Mouse (Mus musculus) kidney, embryonic 14.5 days (tissue): ENCODE results near the gene Nipsnap3a. TPM values are rescaled to one million over a fixed set of nuclear protein-coding genes. Genes with fewer than 3 reads are reported as not detected.

Experiments used
- ATAC-seq: fragments of 200-750 bp; cut with Nextera tagmentation; 2 replicates; pipeline ENCODE4 v1.8.0; 2017; ENCODE audit warnings: moderate number of reproducible peaks, mild to moderate bottlenecking, moderate TSS enrichment, moderate library complexity; ENCODE audit not compliant: low FRiP score, low TSS enrichment
- H3K27ac ChIP-seq: fragments of 300-500 bp; sonication (generic); 2 replicates; pipeline ENCODE4 v1.5.1; 2014; ENCODE audit warnings: low read depth, mild to moderate bottlenecking, low read length, moderate library complexity, mixed read lengths
- H3K27me3 ChIP-seq: fragments of 300-500 bp; sonication (generic); 2 replicates; pipeline ENCODE4 v1.6.1; 2014; ENCODE audit warnings: mild to moderate bottlenecking, low read length; ENCODE audit not compliant: control insufficient read depth, insufficient read depth
- H3K36me3 ChIP-seq: fragments of 300-500 bp; sonication (generic); 2 replicates; pipeline ENCODE4 v1.6.1; 2014; ENCODE audit warnings: low read length, mixed read lengths; ENCODE audit not compliant: control insufficient read depth, insufficient read depth
- H3K4me1 ChIP-seq: fragments of 300-500 bp; sonication (generic); 2 replicates; pipeline ENCODE4 v1.6.1; 2014; ENCODE audit warnings: low read length, mixed read lengths; ENCODE audit not compliant: control insufficient read depth, insufficient read depth
- H3K4me2 ChIP-seq: fragments of 300-500 bp; sonication (generic); replicated peaks from 2 replicates; pipeline ENCODE4 v1.6.1; 2014; ENCODE audit warnings: low read depth, mild to moderate bottlenecking, low read length
- H3K4me3 ChIP-seq: fragments of 300-500 bp; sonication (generic); 2 replicates; pipeline ENCODE4 v1.5.1; 2014; ENCODE audit warnings: mild to moderate bottlenecking, low read length
- H3K9ac ChIP-seq: fragments of 300-500 bp; sonication (generic); 2 replicates; pipeline ENCODE4 v1.6.1; 2014; ENCODE audit warnings: low read depth, mild to moderate bottlenecking, low read length, moderate library complexity
- H3K9me3 ChIP-seq: fragments of 300-500 bp; sonication (generic); 2 replicates; pipeline ENCODE4 v1.6.1; 2016; ENCODE audit warnings: low read length; ENCODE audit not compliant: control insufficient read depth
- WGBS: fragments of 180-500 bp; shearing (Covaris S2); extraction: QIAGEN DNeasy Blood & Tissue Kit; methylation state at CpG from one replicate; pipeline ENCODE4 v1.1.7; 2014; 5-methylcytosine and 5-hydroxymethylcytosine counted together
- polyA plus RNA-seq: library from polyadenylated mRNA; unstranded; fragments of >200 nt; fragmentation: Nextera tagmentation; extraction: Ambion mirVana; gene quantifications from 2 replicates; pipeline ENCODE4 v1.2.1, GENCODE M21; 2014

Nipsnap3a gene
- polyA plus RNA-seq, 1 experiment from 2014 or later: not detected

- 39% methylated on average over 8 of the region's 8 CpGs for WGBS
- ATAC-seq: no peak
Observed at GRCm38 (mm10) chr4:53030326-53030948, 41.4 kb downstream of the Nipsnap3a start.

GRCm38 (mm10) chr4:53043819-53044218, 54.7 kb downstream of the Nipsnap3a start:
- WGBS: 93% methylated on average over 8 of the region's 8 CpGs
- ATAC-seq: no peak
- no peak overlapping the region for H3K9ac ChIP-seq
- H3K36me3 ChIP-seq: peaks cover 3% of the 10 kb centered on the region; the same call in 1 of the 2 replicates
- H3K4me1 ChIP-seq: no peaks in the 10 kb centered on the region
- no peak overlapping the region for H3K4me3 ChIP-seq
- H3K27me3 ChIP-seq: no peaks in the 10 kb centered on the region
- H3K27ac ChIP-seq: no peak overlapping the region
- H3K9me3 ChIP-seq: no peaks in the 10 kb centered on the region
- no peak overlapping the region for H3K4me2 ChIP-seq

More at GRCm38 (mm10) chr4:53030326-53030948, 41.4 kb downstream of the Nipsnap3a start:
- H3K27me3 ChIP-seq: no peaks in the 10 kb centered on the region
- H3K4me1 ChIP-seq: no peaks in the 10 kb centered on the region
- H3K9me3 ChIP-seq: peaks cover 4% of the 10 kb centered on the region; the same call in 1 of the 2 replicates
- no peak overlapping the region for H3K4me3 ChIP-seq
- H3K9ac ChIP-seq: no peak overlapping the region
- no peak overlapping the region for H3K4me2 ChIP-seq
- peaks cover 5% of the 10 kb centered on the region; the same call in 1 of the 2 replicates for H3K36me3 ChIP-seq
- H3K27ac ChIP-seq: no peak overlapping the region

GRCm38 (mm10) chr4:53045807-53046206, 56.7 kb downstream of the Nipsnap3a start:
- no peak overlapping the region for H3K4me3 ChIP-seq
- no peaks in the 10 kb centered on the region for H3K9me3 ChIP-seq
- no peak overlapping the region for H3K27ac ChIP-seq
- 82% methylated on average over 7 of the region's 7 CpGs for WGBS
- H3K27me3 ChIP-seq: no peaks in the 10 kb centered on the region
- H3K4me1 ChIP-seq: no peaks in the 10 kb centered on the region
- ATAC-seq: no peak
- no peak overlapping the region for H3K9ac ChIP-seq
- no peak overlapping the region for H3K4me2 ChIP-seq
- H3K36me3 ChIP-seq: peaks cover 3% of the 10 kb centered on the region; the same call in 1 of the 2 replicates

GRCm38 (mm10) chr4:53046238-53047022, 57.4 kb downstream of the Nipsnap3a start:
- Histone ChIP-seq H3K9me3 (0 out of 2 replicates have a peak, but pooled peaks cover 2% of the 10 kb centered on the region), H3K9ac (no peak overlapping the region), H3K36me3 (peaks cover 3% of the 10 kb centered on the region; the same call in 1 of the 2 replicates), H3K4me2 (no peak overlapping the region), H3K4me1 (no peaks in the 10 kb centered on the region), H3K27me3 (no peaks in the 10 kb centered on the region), H3K4me3 (no peak overlapping the region), H3K27ac (no peak overlapping the region)
- peak; percentile 43; the same call in 1 of the 2 replicates for ATAC-seq
- 52% methylated on average over 9 of the region's 9 CpGs for WGBS

Other genes with a start within 250 kb of the Nipsnap3a start
- gene Olfr275, start 174.7 kb upstream of the Nipsnap3a start, polyA plus RNA-seq: not detected in 2 replicates
- gene Olfr273, start 130.0 kb upstream of the Nipsnap3a start, polyA plus RNA-seq: not detected in 2 replicates
- not detected in 2 replicates for gene Olfr272, start 70.1 kb upstream of the Nipsnap3a start, polyA plus RNA-seq
- gene Olfr270, start 24.7 kb upstream of the Nipsnap3a start, polyA plus RNA-seq: not detected in 2 replicates
- 73.6 and 80.8 TPM in 2 replicates for gene Nipsnap3b, start 22.6 kb downstream of the Nipsnap3a start, polyA plus RNA-seq
- 3.4 and 5.6 TPM in 2 replicates for gene Abca1, start 170.6 kb downstream of the Nipsnap3a start, polyA plus RNA-seq